Mouse (Mus musculus) G1E-ER4 (cell line): Measurements from ENCODE around the gene Apbb1. TPM values are rescaled to one million over a fixed set of nuclear protein-coding genes. Genes with fewer than 3 reads are reported as not detected.

Experiments
- GATA1 ChIP-seq: IDR thresholded peaks from one replicate; pipeline ENCODE4 v1.8.0; 2012; ENCODE audit warnings: low read length, inconsistent platforms
- polyA plus RNA-seq: library from polyadenylated mRNA; stranded (reverse); fragments of >175 nt; gene quantifications from 2 replicates; pipeline ENCODE4 v1.2.3, GENCODE M21; 2012

Gene Apbb1
- polyA plus RNA-seq, 1 experiment, result 0.05 TPM

- no peak for TF ChIP-seq GATA1
Measured at GRCm38 (mm10) chr7:105577377-105577871, 4.0 kb downstream of the Apbb1 start.

- TF ChIP-seq GATA1, result no peak
Measured at GRCm38 (mm10) chr7:105576166-105576748, 5.2 kb downstream of the Apbb1 start.

GRCm38 (mm10) chr7:105574537-105574936, 6.9 kb downstream of the Apbb1 start:
- no peak for TF ChIP-seq GATA1

- TF ChIP-seq GATA1, result no peak
Measured at GRCm38 (mm10) chr7:105572949-105573348, 8.5 kb downstream of the Apbb1 start.

- TF ChIP-seq GATA1, result no peak
Measured at GRCm38 (mm10) chr7:105570756-105571155, 10.7 kb downstream of the Apbb1 start.

- no peak for TF ChIP-seq GATA1
Measured at GRCm38 (mm10) chr7:105569512-105570496, 11.6 kb downstream of the Apbb1 start.

- TF ChIP-seq GATA1, result no peak
Measured at GRCm38 (mm10) chr7:105568988-105569471, 12.4 kb downstream of the Apbb1 start.

- no peak for TF ChIP-seq GATA1
Measured at GRCm38 (mm10) chr7:105568583-105568982, 12.9 kb downstream of the Apbb1 start.

- TF ChIP-seq GATA1, result no peak
Measured at GRCm38 (mm10) chr7:105565071-105565836, 16.2 kb downstream of the Apbb1 start.

GRCm38 (mm10) chr7:105563367-105563766, 18.1 kb downstream of the Apbb1 start:
- TF ChIP-seq GATA1, result no peak

- no peak for TF ChIP-seq GATA1
Measured at GRCm38 (mm10) chr7:105562317-105562716, 19.1 kb downstream of the Apbb1 start.

GRCm38 (mm10) chr7:105559016-105559415, 22.4 kb downstream of the Apbb1 start:
- TF ChIP-seq GATA1, result no peak

- no peak for TF ChIP-seq GATA1
Measured at GRCm38 (mm10) chr7:105557671-105558070, 23.8 kb downstream of the Apbb1 start.

GRCm38 (mm10) chr7:105556406-105556805, 25.0 kb downstream of the Apbb1 start:
- no peak for TF ChIP-seq GATA1

GRCm38 (mm10) chr7:105555571-105555970, 25.9 kb downstream of the Apbb1 start:
- no peak for TF ChIP-seq GATA1

GRCm38 (mm10) chr7:105554212-105554942, 27.1 kb downstream of the Apbb1 start, which contains the start of gene Smpd1:
Gene Smpd1, plus strand, starts transcription at chr7:105554360.
- no peak for TF ChIP-seq GATA1
